In the genomic region with DNA sequence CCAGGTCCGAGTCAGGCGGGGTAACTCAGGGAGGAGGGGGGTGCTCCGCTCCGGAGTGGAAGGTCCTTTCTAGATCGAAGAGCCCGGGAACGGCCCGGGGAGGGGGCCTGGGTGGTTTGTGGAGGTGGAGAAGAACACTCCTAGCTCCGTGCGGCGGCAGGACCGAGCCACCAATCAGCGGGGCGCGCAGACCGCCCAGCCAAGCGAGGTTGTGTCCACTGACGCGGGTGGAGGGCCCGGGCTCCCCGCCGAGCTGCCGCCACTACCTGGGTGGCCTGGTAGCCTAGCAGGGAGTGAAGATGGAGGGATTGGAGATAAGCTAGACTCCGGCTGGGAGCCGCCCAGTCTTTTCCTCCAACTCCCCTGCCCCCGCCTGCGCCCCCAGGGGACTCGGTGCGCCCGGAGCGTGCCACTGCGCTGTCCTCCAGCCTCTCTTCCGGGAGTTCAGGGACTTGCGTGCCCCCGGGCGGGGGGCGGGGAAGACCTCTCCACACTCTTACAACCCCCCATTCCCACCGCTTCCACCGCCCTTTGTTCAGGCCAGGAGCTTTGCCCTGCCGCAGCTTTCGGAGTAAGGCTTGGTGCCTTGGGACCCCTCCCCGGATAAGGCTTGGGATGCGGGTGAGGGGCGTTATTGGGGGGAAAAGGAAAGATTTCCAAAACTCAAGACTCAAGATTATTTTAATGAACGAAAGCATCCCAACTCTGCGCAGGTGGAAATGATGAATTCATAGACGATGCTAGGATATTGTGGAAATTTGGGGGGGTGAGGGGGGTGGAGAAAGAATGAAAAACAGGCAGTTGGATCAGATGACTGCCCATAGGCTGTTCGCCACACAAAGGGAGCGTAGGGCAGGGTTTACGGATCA, we compare ENCODE assay signal across 9 mouse cellular contexts. TPM values are rescaled to one million over a fixed set of nuclear protein-coding genes. Genes with fewer than 3 reads are reported as not detected.
DNase-seq lines count a peak whose midpoint lies in the region; ATAC-seq and TF ChIP-seq lines count a peak whose summit lies in the region.
"Had no signal": no experiment of that assay in that cellular context is flagged by ENCODE, and none has a peak within 500 bp of the region (broad histone marks: within the 10 kb centered on the region; RNA-seq: fewer than 3 reads in every experiment).

No protein-coding gene starts in this region.

- 2% methylated on average over 50 of the region's 50 CpGs for WGBS in kidney, adult 2 months
- under 1% methylated on average over 50 of the region's 50 CpGs for WGBS in forebrain, embryonic 10.5 days
- 1% methylated on average over 44 of the region's 50 CpGs for WGBS in midbrain, postnatal 0 days

- no peak for TF ChIP-seq CTCF in kidney, adult 2 months (conservative IDR thresholded peaks at IDR 0.05; ENCODE audit: insufficient read depth, insufficient read length, low read depth, low read length)
- TF ChIP-seq CTCF in midbrain, postnatal 0 days (IDR thresholded peaks at IDR 0.05): no peak

- DNase-seq in kidney, adult 2 months: no peak
- no peak for DNase-seq in kidney, adult 9 months
- peak; percentile 89 for DNase-seq in ZHBTc4 (ENCODE audit: low read depth, low spot score)
- peak; percentile 61 for DNase-seq in forebrain, embryonic 10.5 days (ENCODE audit: extremely low spot score, low spot score)
- peak; percentile 46 to 70 for DNase-seq in layer of hippocampus, postnatal 10 days (ENCODE audit: low spot score in 2 of 2)
- DNase-seq in midbrain, postnatal 0 days (ENCODE audit: low spot score): peak; percentile 55
- no peak for DNase-seq in thymus, postnatal 0 days (ENCODE audit: low spot score)
- no peak for DNase-seq in lung, postnatal 10 days

- H3K27me3 ChIP-seq in kidney, adult 2 months (replicated peaks; ENCODE audit: control insufficient read depth, insufficient read depth, low read length): peaks cover 12% of the 10 kb centered on the region
- peaks cover 74% of the 10 kb centered on the region for H3K27me3 ChIP-seq in forebrain, embryonic 10.5 days (ENCODE audit: poor library complexity, severe bottlenecking)
- peaks cover 13% of the 10 kb centered on the region; the same call in 1 of the 2 replicates for H3K27me3 ChIP-seq in midbrain, postnatal 0 days (ENCODE audit: insufficient read depth, low read length)

- peak; percentile 67 for ATAC-seq in midbrain, postnatal 0 days (ENCODE audit: low FRiP score)

- H3K4me2 ChIP-seq in midbrain, postnatal 0 days (ENCODE audit: low read depth, low read length, poor library complexity, severe bottlenecking): peak overlapping the region; percentile 95

- TF ChIP-seq POLR2A in kidney, adult 2 months (IDR thresholded peaks at IDR 0.05; ENCODE audit: low read depth, low read length): no peak

- no peaks in the 10 kb centered on the region; the same call in 1 of the 2 replicates for H3K4me1 ChIP-seq in kidney, adult 2 months (ENCODE audit: control insufficient read depth, insufficient read depth, low read length)
- peaks cover 54% of the 10 kb centered on the region for H3K4me1 ChIP-seq in forebrain, embryonic 10.5 days
- peaks cover 13% of the 10 kb centered on the region for H3K4me1 ChIP-seq in midbrain, postnatal 0 days (ENCODE audit: insufficient read depth, low read length)

- H3K9ac ChIP-seq in midbrain, postnatal 0 days (replicated peaks; ENCODE audit: low read length, poor library complexity, severe bottlenecking): peak overlapping the region; percentile 91

- no peaks in the 10 kb centered on the region for H3K9me3 ChIP-seq in forebrain, embryonic 10.5 days
- H3K9me3 ChIP-seq in midbrain, postnatal 0 days (ENCODE audit: low read length): no peaks in the 10 kb centered on the region

- H3K4me3 ChIP-seq in kidney, adult 2 months (ENCODE audit: insufficient read depth, low read depth, low read length): peak overlapping the region; percentile 8; the same call in 1 of the 2 replicates
- peak overlapping the region; percentile 64 for H3K4me3 ChIP-seq in forebrain, embryonic 10.5 days
- H3K4me3 ChIP-seq in midbrain, postnatal 0 days (ENCODE audit: low read depth, low read length): peak overlapping the region; percentile 71

- H3K36me3 ChIP-seq in kidney, adult 2 months (ENCODE audit: control insufficient read depth, insufficient read depth, low read length): no peaks in the 10 kb centered on the region
- no peaks in the 10 kb centered on the region for H3K36me3 ChIP-seq in forebrain, embryonic 10.5 days (replicated peaks)
- no peaks in the 10 kb centered on the region for H3K36me3 ChIP-seq in midbrain, postnatal 0 days (ENCODE audit: insufficient read depth, low read length)

- no peak overlapping the region for H3K27ac ChIP-seq in kidney, adult 2 months (ENCODE audit: insufficient read depth, low read depth, low read length)
- H3K27ac ChIP-seq in forebrain, embryonic 10.5 days: peak overlapping the region; percentile 88
- H3K27ac ChIP-seq in midbrain, postnatal 0 days (ENCODE audit: low read depth, low read length): peak overlapping the region; percentile 94
- H3K27ac ChIP-seq: macrophage had no signal

RNA-seq across cellular contexts. Expression of a gene that starts 3.0 kb away (rescaled TPM):
- polyA plus RNA-seq in kidney, adult 2 months (2012; rRNA removed): 1.2 and 1.4 TPM in 2 replicates
- polyA plus RNA-seq in forebrain, embryonic 10.5 days (2016; fragmentation: Nextera tagmentation; extraction: Ambion mirVana): 1.9 TPM in 2 replicates
- 10 to 100 TPM; 27.1 to 29.6 TPM for total RNA-seq in layer of hippocampus, postnatal 10 days (2021)
- 7.2 and 7.8 TPM in 2 replicates for total RNA-seq in midbrain, postnatal 0 days (2014; rRNA removed)
- polyA plus RNA-seq in midbrain, postnatal 0 days (2015; fragmentation: Nextera tagmentation; extraction: Ambion mirVana): 10.7 TPM in 2 replicates
- 0.36 TPM in 2 replicates for polyA plus RNA-seq in thymus, postnatal 0 days (2015; fragmentation: Nextera tagmentation; extraction: Ambion mirVana)
- polyA plus RNA-seq: macrophage had no signal

Comparison
In these comparisons a context has a peak if more than half of its experiments do, and no peak if none do; other contexts are left out.
1. DNase-seq: peak in ZHBTc4 (single experiment), forebrain, embryonic 10.5 days (single experiment), layer of hippocampus, postnatal 10 days (2 of 2) and midbrain, postnatal 0 days (single experiment); none in kidney, adult 2 months (single experiment), kidney, adult 9 months (single experiment), thymus, postnatal 0 days (single experiment) and lung, postnatal 10 days (single experiment).
2. H3K4me3 ChIP-seq: peak in every context shown above with its lines; median percentile 71 in midbrain, postnatal 0 days; 64 in forebrain, embryonic 10.5 days; 8 in kidney, adult 2 months.